Mouse (Mus musculus) kidney, embryonic 14.5 days (tissue): ENCODE data around the gene Taf15. TPM values are rescaled to one million over a fixed set of nuclear protein-coding genes. Genes with fewer than 3 reads are reported as not detected.
A peak's percentile ranks its signal among the peaks of the same experiment; 100 is the strongest.

Experiments
- ATAC-seq: fragments of 200-750 bp; cut with Nextera tagmentation; 2 replicates; pipeline ENCODE4 v1.8.0; 2017; ENCODE audit warnings: moderate number of reproducible peaks, mild to moderate bottlenecking, moderate TSS enrichment, moderate library complexity; ENCODE audit not compliant: low FRiP score, low TSS enrichment
- H3K27ac ChIP-seq: fragments of 300-500 bp; sonication (generic); 2 replicates; pipeline ENCODE4 v1.5.1; 2014; ENCODE audit warnings: low read depth, mild to moderate bottlenecking, low read length, moderate library complexity, mixed read lengths
- H3K27me3 ChIP-seq: fragments of 300-500 bp; sonication (generic); 2 replicates; pipeline ENCODE4 v1.6.1; 2014; ENCODE audit warnings: mild to moderate bottlenecking, low read length; ENCODE audit not compliant: control insufficient read depth, insufficient read depth
- H3K36me3 ChIP-seq: fragments of 300-500 bp; sonication (generic); 2 replicates; pipeline ENCODE4 v1.6.1; 2014; ENCODE audit warnings: low read length, mixed read lengths; ENCODE audit not compliant: control insufficient read depth, insufficient read depth
- H3K4me1 ChIP-seq: fragments of 300-500 bp; sonication (generic); 2 replicates; pipeline ENCODE4 v1.6.1; 2014; ENCODE audit warnings: low read length, mixed read lengths; ENCODE audit not compliant: control insufficient read depth, insufficient read depth
- H3K4me2 ChIP-seq: fragments of 300-500 bp; sonication (generic); replicated peaks from 2 replicates; pipeline ENCODE4 v1.6.1; 2014; ENCODE audit warnings: low read depth, mild to moderate bottlenecking, low read length
- H3K4me3 ChIP-seq: fragments of 300-500 bp; sonication (generic); 2 replicates; pipeline ENCODE4 v1.5.1; 2014; ENCODE audit warnings: mild to moderate bottlenecking, low read length
- H3K9ac ChIP-seq: fragments of 300-500 bp; sonication (generic); 2 replicates; pipeline ENCODE4 v1.6.1; 2014; ENCODE audit warnings: low read depth, mild to moderate bottlenecking, low read length, moderate library complexity
- H3K9me3 ChIP-seq: fragments of 300-500 bp; sonication (generic); 2 replicates; pipeline ENCODE4 v1.6.1; 2016; ENCODE audit warnings: low read length; ENCODE audit not compliant: control insufficient read depth
- WGBS: fragments of 180-500 bp; shearing (Covaris S2); extraction: QIAGEN DNeasy Blood & Tissue Kit; methylation state at CpG from one replicate; pipeline ENCODE4 v1.1.7; 2014; 5-methylcytosine and 5-hydroxymethylcytosine counted together
- polyA plus RNA-seq: library from polyadenylated mRNA; unstranded; fragments of >200 nt; fragmentation: Nextera tagmentation; extraction: Ambion mirVana; gene quantifications from 2 replicates; pipeline ENCODE4 v1.2.1, GENCODE M21; 2014

The Taf15 gene
- polyA plus RNA-seq, 1 experiment from 2014 or later: 20.3 TPM

DNA sequence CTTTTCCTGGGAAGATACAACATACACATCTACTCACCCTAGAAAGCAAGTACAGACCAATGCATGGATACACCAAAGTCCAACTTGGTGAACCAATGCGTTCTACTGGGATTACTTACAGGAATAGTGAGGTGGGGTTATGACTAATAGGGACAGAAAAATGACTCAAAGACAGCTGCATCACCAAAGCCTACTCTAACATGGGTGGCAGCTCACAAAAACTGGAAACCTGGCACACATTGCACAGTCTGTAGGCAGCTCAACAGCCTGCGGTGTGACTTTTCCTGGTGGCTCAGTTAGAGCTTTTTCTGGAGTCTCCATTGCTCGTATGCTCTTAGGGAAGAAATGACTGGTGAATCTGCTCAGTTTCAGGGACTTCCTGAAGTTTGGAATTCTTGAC is 4.1 kb upstream of the Taf15 start:
- no peak overlapping the region for H3K4me2 ChIP-seq
- no peak overlapping the region for H3K27ac ChIP-seq
- WGBS: 89% methylated on average over 3 of the region's 3 CpGs
- H3K9me3 ChIP-seq: no peaks in the 10 kb centered on the region
- peaks cover 3% of the 10 kb centered on the region; the same call in 1 of the 2 replicates for H3K27me3 ChIP-seq
- no peaks in the 10 kb centered on the region for H3K36me3 ChIP-seq
- ATAC-seq: no peak
- H3K9ac ChIP-seq: no peak overlapping the region
- H3K4me3 ChIP-seq: no peak overlapping the region
- H3K4me1 ChIP-seq: no peaks in the 10 kb centered on the region

DNA sequence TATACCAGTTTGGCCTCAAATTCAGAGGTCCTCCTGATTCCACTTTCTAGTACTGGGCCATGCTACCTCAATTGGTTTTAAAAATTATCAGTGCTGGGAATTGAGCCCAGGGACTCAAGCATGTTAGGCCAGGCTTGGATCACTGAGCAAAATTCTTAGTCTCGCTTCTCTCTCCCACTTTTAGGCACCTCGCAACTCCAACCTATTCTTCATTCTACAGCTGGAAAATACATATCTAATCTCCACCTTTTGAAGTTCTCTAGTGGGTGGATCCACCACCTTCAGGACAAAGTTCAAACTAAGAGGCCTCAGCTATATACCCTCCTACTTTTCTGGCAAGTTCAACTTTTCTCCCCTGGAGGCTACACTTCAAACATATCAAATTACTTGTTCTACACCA is 1.1 kb upstream of the Taf15 start:
- H3K4me3 ChIP-seq: no peak overlapping the region
- ATAC-seq: no peak; the same call in 1 of the 2 replicates
- H3K9ac ChIP-seq: 0 out of 2 replicates have a peak overlapping the region, but pooled peaks have one; percentile 70
- no peak overlapping the region for H3K27ac ChIP-seq
- peaks cover 10% of the 10 kb centered on the region for H3K4me1 ChIP-seq
- peaks cover 3% of the 10 kb centered on the region; the same call in 1 of the 2 replicates for H3K36me3 ChIP-seq
- WGBS: 92% methylated on average over 2 of the region's 2 CpGs
- H3K9me3 ChIP-seq: no peaks in the 10 kb centered on the region
- H3K4me2 ChIP-seq: no peak overlapping the region; the same call in 1 of the 2 replicates
- no peaks in the 10 kb centered on the region for H3K27me3 ChIP-seq

DNA sequence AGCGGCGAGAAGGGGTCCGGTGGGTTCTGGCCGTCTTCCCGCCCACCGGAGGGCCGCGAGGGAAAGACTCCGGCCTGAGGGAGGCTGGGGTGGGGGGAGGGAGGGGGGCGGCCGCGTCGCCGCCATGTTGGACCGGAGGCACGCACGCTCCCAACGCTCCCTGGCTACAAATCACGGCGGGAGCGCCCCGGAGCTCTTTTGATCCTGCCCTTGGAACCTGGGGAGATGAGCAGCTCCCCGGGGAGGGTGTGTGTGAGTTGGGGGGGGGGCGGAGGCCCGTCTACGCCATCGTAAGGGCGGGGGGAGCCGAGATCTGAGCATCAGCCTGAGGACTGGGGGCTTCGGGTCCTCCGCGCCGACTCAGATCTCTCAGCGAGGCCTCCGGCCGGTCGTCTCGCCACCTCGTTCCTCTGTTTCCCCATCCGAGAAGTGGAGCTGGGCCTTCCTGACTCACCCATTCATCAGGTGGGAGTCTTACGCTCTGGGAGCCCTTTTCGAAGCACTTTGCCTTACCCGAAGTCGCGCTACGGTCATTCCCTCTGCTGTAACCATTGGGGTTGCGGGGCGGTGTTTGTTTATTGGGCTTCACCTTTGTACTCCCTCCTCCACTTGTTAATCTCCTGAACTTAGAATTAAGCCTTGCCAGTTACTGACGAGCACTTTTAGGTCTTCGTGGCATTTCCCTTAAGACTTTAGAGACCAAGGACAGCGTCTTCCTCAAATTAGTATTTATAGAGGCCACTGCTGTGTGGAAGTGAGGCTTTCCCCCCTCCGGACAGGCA is 540 bp downstream of the Taf15 start:
- Histone ChIP-seq H3K27ac (peak overlapping the region; percentile 94), H3K4me1 (peaks cover 10% of the 10 kb centered on the region), H3K9ac (peak overlapping the region; percentile 70), H3K36me3 (peaks cover 12% of the 10 kb centered on the region; the same call in 1 of the 2 replicates), H3K4me3 (peak overlapping the region; percentile 82), H3K9me3 (no peaks in the 10 kb centered on the region), H3K27me3 (no peaks in the 10 kb centered on the region), H3K4me2 (peak overlapping the region; percentile 90)
- WGBS: under 1% methylated on average over 46 of the region's 52 CpGs
- ATAC-seq: peak; percentile 83

DNA sequence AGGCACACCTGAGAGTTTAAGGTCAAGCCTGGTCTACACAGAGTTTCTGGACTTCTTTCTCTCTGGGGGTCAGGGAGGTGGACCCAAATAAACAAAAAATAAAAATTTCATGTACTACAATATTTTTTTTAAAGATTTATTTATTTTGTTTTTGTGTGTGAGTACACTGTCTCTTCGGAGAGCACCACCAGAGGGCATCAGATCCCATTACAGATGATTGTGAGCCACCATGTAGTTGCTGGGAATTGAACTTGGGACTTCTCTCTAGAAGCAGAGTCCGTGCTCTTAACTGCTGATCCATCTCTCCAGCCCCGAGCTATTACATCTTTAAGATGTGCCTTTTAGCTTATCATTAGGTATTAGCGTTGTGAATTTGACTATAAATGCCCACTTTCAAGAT is 18.6 kb downstream of the Taf15 start:
- ATAC-seq: no peak
- no peaks in the 10 kb centered on the region for H3K9me3 ChIP-seq
- no peaks in the 10 kb centered on the region for H3K4me1 ChIP-seq
- H3K4me3 ChIP-seq: no peak overlapping the region
- H3K4me2 ChIP-seq: no peak overlapping the region
- no peaks in the 10 kb centered on the region for H3K27me3 ChIP-seq
- H3K36me3 ChIP-seq: peaks cover 42% of the 10 kb centered on the region
- WGBS: 92% methylated on average over 4 of the region's 4 CpGs
- H3K9ac ChIP-seq: no peak overlapping the region
- no peak overlapping the region for H3K27ac ChIP-seq

DNA sequence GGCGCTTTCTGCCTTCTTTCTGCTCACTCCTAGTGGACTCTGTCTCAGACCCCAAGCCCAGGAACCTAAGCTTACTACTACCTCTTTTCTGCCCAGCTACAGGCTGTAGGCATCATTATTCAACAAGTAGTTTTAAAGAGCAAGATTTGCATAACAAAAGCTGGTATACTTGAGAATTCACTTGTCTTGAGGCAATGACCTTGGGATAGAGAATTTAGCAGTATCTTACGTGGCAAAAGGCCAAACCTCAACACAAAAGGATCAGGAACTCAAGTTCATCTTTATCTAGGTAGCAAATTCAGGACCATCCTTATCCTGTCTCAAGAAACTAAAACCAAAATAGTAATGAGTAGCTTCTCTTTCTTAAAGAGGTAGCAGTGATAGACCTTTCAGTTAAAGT is 22.7 kb downstream of the Taf15 start:
- no peak overlapping the region for H3K27ac ChIP-seq
- H3K4me3 ChIP-seq: no peak overlapping the region
- no peaks in the 10 kb centered on the region for H3K27me3 ChIP-seq
- no peaks in the 10 kb centered on the region for H3K4me1 ChIP-seq
- no peak for ATAC-seq
- WGBS: 91% methylated on average over 2 of the region's 2 CpGs
- H3K36me3 ChIP-seq: peaks cover 44% of the 10 kb centered on the region
- H3K4me2 ChIP-seq: no peak overlapping the region
- H3K9ac ChIP-seq: no peak overlapping the region
- no peaks in the 10 kb centered on the region for H3K9me3 ChIP-seq

DNA sequence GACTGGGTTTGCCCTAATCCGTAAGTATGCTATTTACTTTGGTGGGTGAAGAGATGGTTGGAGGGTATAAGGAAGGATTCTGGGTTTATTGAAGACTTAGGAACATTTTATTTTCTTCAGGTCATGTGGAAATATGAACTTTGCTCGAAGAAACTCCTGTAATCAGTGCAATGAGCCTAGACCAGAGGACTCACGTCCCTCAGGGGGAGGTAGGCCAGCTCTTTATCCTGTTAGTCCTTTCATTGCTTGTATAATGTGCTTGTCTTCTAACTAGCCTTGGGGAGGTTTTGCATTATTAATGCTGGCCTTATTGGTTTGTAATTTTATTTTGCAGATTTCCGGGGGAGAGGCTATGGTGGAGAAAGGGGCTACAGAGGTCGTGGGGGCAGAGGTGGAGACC is 31.4 kb downstream of the Taf15 start:
- Histone ChIP-seq H3K27ac (no peak overlapping the region), H3K27me3 (no peaks in the 10 kb centered on the region), H3K9ac (no peak overlapping the region), H3K4me2 (no peak overlapping the region), H3K36me3 (peaks cover 75% of the 10 kb centered on the region), H3K9me3 (no peaks in the 10 kb centered on the region), H3K4me1 (no peaks in the 10 kb centered on the region), H3K4me3 (no peak overlapping the region)
- no peak for ATAC-seq
- 95% methylated on average over 5 of the region's 5 CpGs for WGBS

DNA sequence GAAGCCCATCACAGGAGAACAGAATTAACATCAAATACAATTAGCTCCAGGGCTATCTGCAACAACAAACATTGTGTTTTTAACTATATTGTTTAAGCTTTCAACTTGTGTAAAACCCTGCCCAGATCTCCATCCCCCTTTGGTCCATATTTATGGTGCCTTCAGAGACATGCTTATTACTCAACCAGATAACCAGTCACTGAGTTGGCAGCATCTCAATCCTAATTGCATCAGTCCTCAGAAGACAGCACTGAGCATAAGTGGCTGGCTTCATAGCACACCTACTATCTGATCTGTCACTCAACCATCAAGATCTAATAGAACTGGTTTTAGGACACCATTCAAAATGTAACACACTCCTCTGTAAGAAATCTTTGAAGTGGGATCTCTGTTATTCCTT is 36.6 kb downstream of the Taf15 start:
- Histone ChIP-seq H3K27me3 (no peaks in the 10 kb centered on the region), H3K36me3 (peaks cover 35% of the 10 kb centered on the region), H3K9me3 (no peaks in the 10 kb centered on the region), H3K4me1 (no peaks in the 10 kb centered on the region), H3K4me3 (no peak overlapping the region), H3K9ac (no peak overlapping the region), H3K4me2 (no peak overlapping the region), H3K27ac (no peak overlapping the region)
- no peak for ATAC-seq

DNA sequence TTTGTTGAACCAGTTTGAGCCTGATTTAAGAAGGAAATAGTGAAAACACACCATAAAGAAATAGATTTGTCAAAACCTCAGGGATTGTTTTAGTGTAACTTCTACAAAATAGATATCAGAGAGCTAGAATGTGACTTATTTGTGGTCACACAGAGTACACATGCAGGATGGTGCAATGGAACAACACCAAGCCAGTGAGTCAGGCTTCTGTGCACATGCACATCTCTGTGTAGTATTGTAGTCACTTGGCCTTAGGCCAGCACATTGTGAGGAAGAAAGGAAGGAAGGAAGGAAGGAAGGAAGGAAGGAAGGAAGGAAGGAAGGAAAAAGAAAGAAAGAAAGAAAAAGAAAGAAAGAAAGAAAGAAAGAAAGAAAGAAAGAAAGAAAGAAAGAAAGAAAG is 44.3 kb downstream of the Taf15 start:
- no peak overlapping the region for H3K27ac ChIP-seq
- H3K9ac ChIP-seq: no peak overlapping the region
- H3K4me1 ChIP-seq: no peaks in the 10 kb centered on the region
- H3K36me3 ChIP-seq: 0 out of 2 replicates have a peak, but pooled peaks cover 2% of the 10 kb centered on the region
- H3K27me3 ChIP-seq: no peaks in the 10 kb centered on the region
- H3K9me3 ChIP-seq: no peaks in the 10 kb centered on the region
- no peak overlapping the region for H3K4me3 ChIP-seq
- no peak overlapping the region for H3K4me2 ChIP-seq
- no peak for ATAC-seq

DNA sequence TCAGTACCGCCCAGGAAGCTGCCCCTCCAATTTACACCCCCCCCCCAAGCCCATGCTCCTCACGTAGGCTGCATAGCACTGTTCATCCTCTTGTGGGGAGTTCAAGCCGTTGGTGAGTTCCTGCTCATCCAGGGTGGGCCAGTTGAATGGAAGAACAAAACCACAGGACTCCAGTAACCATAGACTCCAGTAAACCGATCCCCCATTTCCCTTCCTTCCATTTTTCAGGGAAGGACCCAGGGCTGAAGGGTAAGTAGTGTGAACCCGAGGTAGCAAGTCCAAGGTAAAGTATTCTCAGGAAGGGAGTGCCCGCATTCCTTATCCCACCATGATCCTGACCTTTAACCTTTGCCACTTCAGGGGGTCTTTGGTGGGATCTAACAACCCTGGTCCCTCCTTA is 45.5 kb downstream of the Taf15 start:
- H3K9ac ChIP-seq: no peak overlapping the region
- ATAC-seq: no peak
- WGBS: 72% methylated on average over 6 of the region's 6 CpGs
- no peak overlapping the region for H3K27ac ChIP-seq
- no peaks in the 10 kb centered on the region for H3K9me3 ChIP-seq
- H3K4me2 ChIP-seq: no peak overlapping the region
- no peaks in the 10 kb centered on the region for H3K4me1 ChIP-seq
- H3K4me3 ChIP-seq: no peak overlapping the region
- no peaks in the 10 kb centered on the region for H3K27me3 ChIP-seq
- H3K36me3 ChIP-seq: 0 out of 2 replicates have a peak, but pooled peaks cover under 1% of the 10 kb centered on the region
